Mouse (Mus musculus) myocyte (in vitro differentiated cells): ENCODE measurements around the gene Lrrc4c. TPM values are rescaled to one million over a fixed set of nuclear protein-coding genes. Genes with fewer than 3 reads are reported as not detected.

ENCODE experiments used
- H3K27me3 ChIP-seq: one replicate; pipeline ENCODE4 v1.6.1; 2011; ENCODE audit not compliant: control insufficient read depth, insufficient read depth, insufficient read length
- H3K36me3 ChIP-seq: one replicate; pipeline ENCODE4 v1.6.1; 2011; ENCODE audit not compliant: control insufficient read depth, insufficient read depth
- H3K4me2 ChIP-seq: one replicate; pipeline ENCODE4 v1.6.1; 2011; ENCODE audit warnings: low read depth, control low read depth
- H3K4me3 ChIP-seq: one replicate; pipeline ENCODE4 v1.5.1; 2011; ENCODE audit warnings: mild to moderate bottlenecking, control low read depth, moderate library complexity
- H3K79me2 ChIP-seq: one replicate; pipeline ENCODE4 v1.6.1; 2011; ENCODE audit not compliant: control insufficient read depth, insufficient read depth
- H3ac ChIP-seq: one replicate; pipeline ENCODE4 v1.6.1; 2011; ENCODE audit not compliant: control insufficient read depth, insufficient read length
- CEBPB ChIP-seq: IDR thresholded peaks from 2 replicates; pipeline ENCODE4 v1.6.1; 2011; ENCODE audit warnings: mild to moderate bottlenecking, moderate library complexity; ENCODE audit not compliant: poor library complexity, insufficient read depth, severe bottlenecking
- E2F4 ChIP-seq: IDR thresholded peaks from one replicate; pipeline ENCODE4 v1.6.1; 2011; ENCODE audit warnings: mild to moderate bottlenecking, control low read depth, moderate library complexity; ENCODE audit not compliant: insufficient read depth
- MAX ChIP-seq: IDR thresholded peaks from one replicate; pipeline ENCODE4 v1.6.1; 2011; ENCODE audit warnings: low read depth, mild to moderate bottlenecking, control low read depth
- MYOD1 ChIP-seq, 3 experiments: IDR thresholded peaks; one replicate each; pipeline ENCODE4 v1.6.1; 2011; ENCODE audit warnings: control low read depth in 2 of 3, low read depth in 2 of 3, mild to moderate bottlenecking in 2 of 3, moderate library complexity in 1 of 3; ENCODE audit not compliant: insufficient read length in 2 of 3, control insufficient read depth in 1 of 3
- MYOG ChIP-seq, 3 experiments: IDR thresholded peaks; one replicate each; pipeline ENCODE4 v1.6.1; 2011; ENCODE audit warnings: control low read depth in 2 of 3, low read depth in 2 of 3, mild to moderate bottlenecking in 2 of 3; ENCODE audit not compliant: insufficient read length in 2 of 3, control insufficient read depth in 1 of 3, insufficient read depth in 1 of 3
- POLR2A ChIP-seq: IDR thresholded peaks from one replicate; pipeline ENCODE4 v1.6.1; 2011; ENCODE audit warnings: low read depth, mild to moderate bottlenecking, control low read depth, moderate library complexity; ENCODE audit not compliant: insufficient read length
- POLR2AphosphoS2 ChIP-seq: IDR thresholded peaks from one replicate; pipeline ENCODE4 v1.6.1; 2011; ENCODE audit warnings: low read depth, control low read depth; ENCODE audit not compliant: insufficient read length
- REST ChIP-seq: IDR thresholded peaks from one replicate; pipeline ENCODE4 v1.6.1; 2011; ENCODE audit warnings: mild to moderate bottlenecking, control low read depth, moderate library complexity; ENCODE audit not compliant: insufficient read depth, insufficient read length
- SRF ChIP-seq: IDR thresholded peaks from one replicate; pipeline ENCODE4 v1.6.1; 2011; ENCODE audit warnings: low read depth; ENCODE audit not compliant: control insufficient read depth, insufficient read length
- TCF12 ChIP-seq: IDR thresholded peaks from one replicate; pipeline ENCODE4 v1.6.1; 2011; ENCODE audit warnings: mild to moderate bottlenecking, control low read depth; ENCODE audit not compliant: poor library complexity, insufficient read depth, severe bottlenecking
- TCF3 ChIP-seq: IDR thresholded peaks from one replicate; pipeline ENCODE4 v1.6.1; 2011; ENCODE audit warnings: low read depth, control low read depth; ENCODE audit not compliant: insufficient read length
- USF1 ChIP-seq: IDR thresholded peaks from one replicate; pipeline ENCODE4 v1.6.1; 2011; ENCODE audit warnings: low read depth, mild to moderate bottlenecking, control low read depth, moderate library complexity
- polyA plus RNA-seq: library from polyadenylated mRNA; unstranded; fragments of >200 nt; fragmentation: generic; extraction: Trizol; gene quantifications from one replicate; pipeline ENCODE4 v1.2.1, GENCODE M21; 2012; ENCODE audit warnings: missing spikeins

The Lrrc4c gene
- polyA plus RNA-seq, 1 experiment: 1.1 TPM

DNA sequence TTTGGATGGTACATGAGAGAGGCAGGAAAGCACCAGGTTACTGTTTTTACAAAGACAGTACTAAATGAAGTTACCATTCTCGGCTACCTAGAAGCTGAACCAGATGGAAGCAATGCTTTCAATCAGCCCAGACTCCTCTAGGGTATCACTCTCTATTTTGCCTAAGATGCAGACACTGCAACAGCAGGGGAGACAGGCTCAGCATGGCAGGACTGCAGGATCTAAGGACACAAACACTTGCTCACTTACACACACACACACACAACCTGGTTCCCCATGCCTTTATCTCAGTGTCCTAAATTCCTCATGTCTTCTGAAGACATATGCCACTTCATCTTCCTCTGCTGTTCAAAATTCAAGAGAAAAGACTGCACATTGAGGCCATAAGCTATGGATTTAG, 1167.0 kb downstream of the Lrrc4c start:
- Histone ChIP-seq H3ac (no peak overlapping the region), H3K79me2 (no peaks in the 10 kb centered on the region), H3K27me3 (no peaks in the 10 kb centered on the region), H3K4me3 (no peak overlapping the region), H3K36me3 (no peaks in the 10 kb centered on the region), H3K4me2 (no peak overlapping the region)
- no peak for TF ChIP-seq E2F4
- TF ChIP-seq TCF3: no peak
- TF ChIP-seq CEBPB: no peak
- TF ChIP-seq TCF12: no peak
- TF ChIP-seq POLR2A: no peak
- TF ChIP-seq USF1: no peak
- TF ChIP-seq SRF: no peak
- TF ChIP-seq MYOG (IDR thresholded peaks at IDR 0.05; ENCODE audit: control insufficient read depth in 1 of 3, insufficient read depth in 1 of 3, insufficient read length in 2 of 3, low read depth in 2 of 3): no peak
- TF ChIP-seq POLR2AphosphoS2: no peak

DNA sequence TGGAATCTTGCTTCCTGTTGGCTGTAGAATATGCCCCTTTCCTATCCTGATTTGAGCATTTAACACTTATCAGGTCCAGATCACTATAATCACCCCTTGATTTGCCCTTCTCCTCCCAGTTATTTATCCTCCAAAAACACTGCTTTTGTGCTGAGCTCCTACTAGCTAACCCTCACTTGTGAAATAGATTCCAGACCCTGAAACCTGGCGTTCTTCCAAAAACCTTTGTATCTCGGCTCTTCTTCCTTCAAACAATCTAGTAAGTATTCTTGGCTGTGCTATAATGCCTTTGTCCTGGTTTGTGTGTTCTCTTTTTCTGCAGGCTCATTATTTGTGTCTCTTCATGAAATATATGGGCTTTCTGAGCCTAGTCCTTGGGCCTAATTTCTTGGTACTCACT, 1167.6 kb downstream of the Lrrc4c start:
- no peaks in the 10 kb centered on the region for H3K27me3 ChIP-seq
- H3K4me3 ChIP-seq: no peak overlapping the region
- no peaks in the 10 kb centered on the region for H3K36me3 ChIP-seq
- H3ac ChIP-seq: no peak overlapping the region
- no peak overlapping the region for H3K4me2 ChIP-seq
- TF ChIP-seq TCF12 (no peak), MYOD1 (IDR thresholded peaks at IDR 0.05; ENCODE audit: control insufficient read depth in 1 of 3, insufficient read length in 2 of 3, low read depth in 2 of 3) (no peak), E2F4 (no peak), POLR2AphosphoS2 (no peak), REST (no peak), POLR2A (no peak), USF1 (no peak), CEBPB (no peak), TCF3 (no peak), SRF (no peak), MAX (no peak), MYOG (IDR thresholded peaks at IDR 0.05; ENCODE audit: control insufficient read depth in 1 of 3, insufficient read depth in 1 of 3, insufficient read length in 2 of 3, low read depth in 2 of 3) (no peak)
- H3K79me2 ChIP-seq: no peaks in the 10 kb centered on the region

DNA sequence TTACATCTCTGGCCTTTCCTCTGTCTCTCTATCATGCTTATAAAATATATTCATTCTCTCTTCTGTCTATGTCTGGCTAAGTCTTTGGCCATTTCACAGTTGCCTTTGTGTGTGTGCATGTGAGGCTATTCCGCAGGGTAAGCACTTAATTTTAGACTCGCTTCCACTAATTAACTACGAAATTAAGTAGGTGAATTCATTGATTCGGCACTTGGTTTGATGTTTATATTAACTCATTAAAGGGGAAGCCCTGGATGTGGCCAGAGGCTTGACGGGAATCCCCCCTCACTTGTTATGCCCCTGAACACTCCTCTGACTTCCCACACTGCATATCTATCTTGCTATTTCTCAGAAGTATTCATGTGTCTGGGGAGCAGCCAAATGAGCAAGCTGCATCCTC, 1169.6 kb downstream of the Lrrc4c start:
- Histone ChIP-seq H3K4me2 (no peak overlapping the region), H3K36me3 (no peaks in the 10 kb centered on the region), H3K79me2 (no peaks in the 10 kb centered on the region), H3K27me3 (no peaks in the 10 kb centered on the region), H3K4me3 (no peak overlapping the region), H3ac (no peak overlapping the region)
- no peak for TF ChIP-seq TCF3
- no peak for TF ChIP-seq REST
- TF ChIP-seq MYOG (IDR thresholded peaks at IDR 0.05; ENCODE audit: control insufficient read depth in 1 of 3, insufficient read depth in 1 of 3, insufficient read length in 2 of 3, low read depth in 2 of 3): no peak
- TF ChIP-seq TCF12: no peak
- no peak for TF ChIP-seq USF1
- TF ChIP-seq SRF: no peak
- TF ChIP-seq POLR2AphosphoS2: no peak
- TF ChIP-seq CEBPB: no peak

DNA sequence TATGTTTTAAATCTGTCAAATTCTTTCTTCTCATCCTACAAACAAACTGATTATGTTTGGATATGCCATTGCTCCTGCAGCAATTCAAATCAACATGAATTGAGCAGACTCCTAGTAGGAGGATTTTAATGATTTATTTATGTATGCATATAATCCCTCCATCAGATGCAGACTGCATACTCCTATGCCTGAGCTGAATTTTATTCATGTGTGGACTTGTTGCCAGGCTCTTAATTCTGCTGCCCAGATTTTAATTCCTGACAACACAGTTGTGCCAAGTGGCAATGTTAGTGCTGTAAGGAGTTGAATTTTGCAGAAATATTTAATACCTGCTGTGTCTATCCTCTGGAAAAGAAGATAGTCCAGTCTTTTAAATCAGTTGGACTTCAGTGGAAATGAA, 1179.1 kb downstream of the Lrrc4c start:
- H3K36me3 ChIP-seq: no peaks in the 10 kb centered on the region
- no peak overlapping the region for H3K4me2 ChIP-seq
- no peaks in the 10 kb centered on the region for H3K79me2 ChIP-seq
- no peak overlapping the region for H3ac ChIP-seq
- TF ChIP-seq MYOG (IDR thresholded peaks at IDR 0.05; ENCODE audit: control insufficient read depth in 1 of 3, insufficient read depth in 1 of 3, insufficient read length in 2 of 3, low read depth in 2 of 3) (no peak), MYOD1 (IDR thresholded peaks at IDR 0.05; ENCODE audit: control insufficient read depth in 1 of 3, insufficient read length in 2 of 3, low read depth in 2 of 3) (no peak), POLR2AphosphoS2 (no peak), MAX (no peak), CEBPB (no peak), TCF3 (no peak), POLR2A (no peak), E2F4 (no peak), SRF (no peak), REST (no peak), USF1 (no peak), TCF12 (no peak)
- H3K4me3 ChIP-seq: no peak overlapping the region
- H3K27me3 ChIP-seq: no peaks in the 10 kb centered on the region

DNA sequence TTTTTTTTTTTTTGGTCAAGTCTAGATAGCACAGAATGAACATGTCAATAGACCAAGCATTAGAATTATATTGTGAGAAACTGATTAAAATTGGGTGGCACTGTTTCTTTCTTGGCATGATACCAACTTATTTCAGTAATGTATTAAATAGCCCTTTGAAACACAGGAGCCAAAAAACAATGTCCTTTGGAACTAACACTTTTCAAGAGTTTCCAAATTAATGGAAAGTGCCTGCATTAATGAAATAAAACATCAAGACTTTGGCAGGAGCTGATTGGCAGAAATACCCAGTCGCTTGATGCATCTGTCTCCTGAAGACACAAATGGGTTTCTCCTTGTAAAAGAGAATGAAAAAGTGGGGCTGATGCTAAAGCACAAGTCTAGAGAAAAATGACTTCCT, 1184.5 kb downstream of the Lrrc4c start:
- Histone ChIP-seq H3ac (no peak overlapping the region), H3K4me3 (no peak overlapping the region), H3K36me3 (no peaks in the 10 kb centered on the region), H3K4me2 (no peak overlapping the region), H3K27me3 (no peaks in the 10 kb centered on the region), H3K79me2 (no peaks in the 10 kb centered on the region)
- TF ChIP-seq E2F4 (no peak), MAX (no peak), MYOD1 (IDR thresholded peaks at IDR 0.05; ENCODE audit: control insufficient read depth in 1 of 3, insufficient read length in 2 of 3, low read depth in 2 of 3) (no peak), TCF12 (no peak), USF1 (no peak), CEBPB (no peak), SRF (no peak), TCF3 (no peak), MYOG (IDR thresholded peaks at IDR 0.05; ENCODE audit: control insufficient read depth in 1 of 3, insufficient read depth in 1 of 3, insufficient read length in 2 of 3, low read depth in 2 of 3) (no peak), REST (no peak)
